Comparison of ENCODE assay signal across 25 mouse cellular contexts in the genomic region with DNA sequence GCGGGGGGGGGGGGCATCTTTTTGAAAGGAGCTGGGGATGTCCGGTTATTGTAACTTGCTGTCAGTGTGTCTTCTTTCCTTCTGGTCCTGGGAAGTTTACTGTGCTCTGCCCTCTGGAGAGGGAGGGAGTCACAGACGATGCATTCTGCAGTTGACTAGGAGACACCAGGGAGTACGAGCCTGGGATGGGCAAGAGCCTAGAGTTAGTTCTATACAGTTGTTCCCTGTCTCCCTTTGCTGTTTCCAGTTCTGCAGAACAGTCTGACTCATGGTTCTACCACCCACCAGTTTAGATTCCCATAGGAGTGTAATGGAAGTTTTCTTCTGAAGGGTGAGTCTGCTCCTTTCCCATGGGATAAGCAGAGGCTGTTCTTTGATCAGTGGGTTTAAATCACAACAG.
DNase-seq lines count a peak whose midpoint lies in the region; ATAC-seq lines count a peak whose summit lies in the region.
"Had no signal": no experiment of that assay in that cellular context is flagged by ENCODE, and none has a peak within 500 bp of the region (broad histone marks: within the 10 kb centered on the region; RNA-seq: fewer than 3 reads in every experiment).

No protein-coding gene starts in this region.

- WGBS in limb, embryonic 12.5 days: 10% methylated on average over 4 of the region's 4 CpGs
- WGBS in kidney, embryonic 15.5 days: 24% methylated on average over 4 of the region's 4 CpGs
- WGBS in liver, embryonic 12.5 days (ENCODE audit: insufficient replicate concordance): 25% methylated on average over 4 of the region's 4 CpGs

- ATAC-seq in limb, embryonic 12.5 days (ENCODE audit: insufficient number of reproducible peaks, insufficient read depth, low FRiP score, low TSS enrichment, low read depth): peak; percentile 61; the same call in 1 of the 2 replicates
- ATAC-seq in kidney, embryonic 15.5 days (replicated peaks; ENCODE audit: low FRiP score): no peak
- no peak for ATAC-seq in liver, embryonic 12.5 days
- ATAC-seq: liver, postnatal 0 days; lung, postnatal 0 days; midbrain, embryonic 15.5 days had no signal

- H3K27me3 ChIP-seq in limb, embryonic 12.5 days: no peaks in the 10 kb centered on the region
- H3K27me3 ChIP-seq in kidney, embryonic 15.5 days: no peaks in the 10 kb centered on the region
- no peaks in the 10 kb centered on the region for H3K27me3 ChIP-seq in liver, embryonic 12.5 days (replicated peaks)
- H3K27me3 ChIP-seq: heart, embryonic 12.5 days; neural tube, embryonic 12.5 days had no signal

- 0 out of 2 replicates have a peak, but pooled peaks cover 5% of the 10 kb centered on the region for H3K36me3 ChIP-seq in limb, embryonic 12.5 days
- H3K36me3 ChIP-seq in kidney, embryonic 15.5 days: no peaks in the 10 kb centered on the region
- H3K36me3 ChIP-seq in liver, embryonic 12.5 days: no peaks in the 10 kb centered on the region
- H3K36me3 ChIP-seq: forebrain, embryonic 12.5 days; heart, embryonic 12.5 days; hindbrain, embryonic 10.5 days; midbrain, embryonic 15.5 days; neural tube, embryonic 12.5 days had no signal

- H3K4me1 ChIP-seq in limb, embryonic 12.5 days (replicated peaks): peaks cover 78% of the 10 kb centered on the region
- H3K4me1 ChIP-seq in kidney, embryonic 15.5 days: peaks cover 18% of the 10 kb centered on the region
- H3K4me1 ChIP-seq in liver, embryonic 12.5 days: no peaks in the 10 kb centered on the region
- H3K4me1 ChIP-seq: neural tube, embryonic 12.5 days had no signal

- DNase-seq in left cerebral cortex, adult 18-20 months (ENCODE audit: low spot score in 2 of 2): peak; percentile 21 to 31
- no peak for DNase-seq in left cerebral cortex, adult 9 months (ENCODE audit: low spot score in 2 of 2)
- peak; percentile 41 for DNase-seq in R1 (ENCODE audit: low read depth, low spot score)
- DNase-seq in embryo, embryonic 9.5 days (ENCODE audit: extremely low spot score): peak; percentile 21
- DNase-seq: adrenal gland, postnatal 25 days; cerebellum, adult 9-11 months; gastrocnemius, postnatal 10 days; heart, adult 11 months; heart, postnatal 10 days; kidney, adult 11 months; kidney, postnatal 4 days; liver, postnatal 0 days; retina, postnatal 1 day; right cerebral cortex, postnatal 4 days; thymus, postnatal 25 days had no signal

- peak overlapping the region; percentile 20 for H3K4me2 ChIP-seq in limb, embryonic 12.5 days
- H3K4me2 ChIP-seq in kidney, embryonic 15.5 days: no peak overlapping the region
- no peak overlapping the region for H3K4me2 ChIP-seq in liver, embryonic 12.5 days
- H3K4me2 ChIP-seq: forebrain, embryonic 12.5 days; heart, embryonic 12.5 days; midbrain, embryonic 15.5 days; neural tube, embryonic 12.5 days had no signal

- peak overlapping the region; percentile 69 for H3K27ac ChIP-seq in limb, embryonic 12.5 days
- no peak overlapping the region for H3K27ac ChIP-seq in kidney, embryonic 15.5 days
- no peak overlapping the region for H3K27ac ChIP-seq in liver, embryonic 12.5 days
- H3K27ac ChIP-seq: forebrain, embryonic 12.5 days; macrophage; midbrain, embryonic 15.5 days; neural tube, embryonic 12.5 days had no signal

- H3K9ac ChIP-seq in limb, embryonic 12.5 days (replicated peaks): no peak overlapping the region
- H3K9ac ChIP-seq in kidney, embryonic 15.5 days: no peak overlapping the region
- H3K9ac ChIP-seq in liver, embryonic 12.5 days: no peak overlapping the region
- H3K9ac ChIP-seq: forebrain, embryonic 12.5 days; heart, embryonic 12.5 days; liver, postnatal 0 days; midbrain, embryonic 15.5 days; neural tube, embryonic 12.5 days had no signal

- no peak overlapping the region for H3K4me3 ChIP-seq in limb, embryonic 12.5 days (replicated peaks)
- no peak overlapping the region for H3K4me3 ChIP-seq in kidney, embryonic 15.5 days (replicated peaks)
- H3K4me3 ChIP-seq in liver, embryonic 12.5 days: no peak overlapping the region
- H3K4me3 ChIP-seq: forebrain, embryonic 12.5 days; heart, embryonic 12.5 days; hindbrain, embryonic 10.5 days; midbrain, embryonic 15.5 days; neural tube, embryonic 12.5 days had no signal

- no peaks in the 10 kb centered on the region for H3K9me3 ChIP-seq in limb, embryonic 12.5 days
- H3K9me3 ChIP-seq in kidney, embryonic 15.5 days (replicated peaks): no peaks in the 10 kb centered on the region
- no peaks in the 10 kb centered on the region for H3K9me3 ChIP-seq in liver, embryonic 12.5 days (replicated peaks)
- H3K9me3 ChIP-seq: forebrain, embryonic 12.5 days; heart, embryonic 12.5 days; hindbrain, embryonic 10.5 days; midbrain, embryonic 15.5 days; neural tube, embryonic 12.5 days had no signal

Comparison
In these comparisons a context has a peak if more than half of its experiments do, and no peak if none do; other contexts are left out.
1. DNase-seq: peak in left cerebral cortex, adult 18-20 months (2 of 2), R1 (single experiment) and embryo, embryonic 9.5 days (single experiment); none in left cerebral cortex, adult 9 months (0 of 2).